Mouse (Mus musculus) intestine, embryonic 15.5 days (tissue): ENCODE results near the gene 1700069L16Rik. TPM values are rescaled to one million over a fixed set of nuclear protein-coding genes. Genes with fewer than 3 reads are reported as not detected.

Experiments used
- ATAC-seq: fragments of 200-750 bp; cut with Nextera tagmentation; 2 replicates; pipeline ENCODE4 v1.8.0; 2017; ENCODE audit warnings: moderate TSS enrichment, moderate library complexity
- H3K27ac ChIP-seq: fragments of 300-500 bp; sonication (generic); 2 replicates; pipeline ENCODE4 v1.5.1; 2015; ENCODE audit warnings: mild to moderate bottlenecking, inconsistent platforms
- H3K27me3 ChIP-seq: fragments of 300-500 bp; sonication (generic); replicated peaks from 2 replicates; pipeline ENCODE4 v1.6.1; 2015; ENCODE audit warnings: inconsistent platforms
- H3K36me3 ChIP-seq: fragments of 300-500 bp; sonication (generic); 2 replicates; pipeline ENCODE4 v1.6.1; 2015; ENCODE audit warnings: inconsistent platforms
- H3K4me1 ChIP-seq: fragments of 300-500 bp; sonication (generic); replicated peaks from 2 replicates; pipeline ENCODE4 v1.6.1; 2015; ENCODE audit warnings: inconsistent platforms
- H3K4me2 ChIP-seq: fragments of 300-500 bp; sonication (generic); replicated peaks from 2 replicates; pipeline ENCODE4 v1.6.1; 2015; ENCODE audit warnings: mild to moderate bottlenecking, inconsistent platforms
- H3K4me3 ChIP-seq: fragments of 300-500 bp; sonication (generic); replicated peaks from 2 replicates; pipeline ENCODE4 v1.5.1; 2015; ENCODE audit warnings: inconsistent platforms
- H3K9ac ChIP-seq: fragments of 300-500 bp; sonication (generic); 2 replicates; pipeline ENCODE4 v1.6.1; 2015; ENCODE audit warnings: inconsistent platforms
- H3K9me3 ChIP-seq: fragments of 300-500 bp; sonication (generic); 2 replicates; pipeline ENCODE4 v1.6.1; 2016; ENCODE audit warnings: inconsistent platforms
- WGBS: fragments of 180-500 bp; shearing (Covaris S2); methylation state at CpG from one replicate; pipeline ENCODE4 v1.1.7; 2015; 5-methylcytosine and 5-hydroxymethylcytosine counted together
- polyA plus RNA-seq: library from polyadenylated mRNA; unstranded; fragments of >200 nt; fragmentation: Nextera tagmentation; extraction: Ambion mirVana; gene quantifications from 2 replicates; pipeline ENCODE4 v1.2.1, GENCODE M21; 2015

1700069L16Rik gene
- polyA plus RNA-seq, 1 experiment from 2014 or later = not detected

- ATAC-seq = no peak
- Histone ChIP-seq H3K36me3 (peaks cover 93% of the 10 kb centered on the region), H3K4me3 (no peak overlapping the region), H3K27ac (no peak overlapping the region), H3K4me1 (no peaks in the 10 kb centered on the region), H3K4me2 (no peak overlapping the region), H3K9ac (no peak overlapping the region), H3K9me3 (no peaks in the 10 kb centered on the region), H3K27me3 (no peaks in the 10 kb centered on the region)
- 86% methylated on average over 9 of the region's 9 CpGs for WGBS
Observed at GRCm38 (mm10) chr5:113751521-113752157, 27.1 kb upstream of the 1700069L16Rik start.

- Histone ChIP-seq H3K27ac (no peak overlapping the region), H3K36me3 (peaks cover 96% of the 10 kb centered on the region), H3K4me2 (no peak overlapping the region), H3K4me3 (no peak overlapping the region), H3K9ac (no peak overlapping the region), H3K9me3 (no peaks in the 10 kb centered on the region), H3K4me1 (no peaks in the 10 kb centered on the region), H3K27me3 (no peaks in the 10 kb centered on the region)
- ATAC-seq = no peak
- WGBS = 93% methylated on average over 13 of the region's 13 CpGs
Observed at GRCm38 (mm10) chr5:113748556-113749331, 24.2 kb upstream of the 1700069L16Rik start.

GRCm38 (mm10) chr5:113747629-113748028 lies 23.1 kb upstream of the 1700069L16Rik start:
- Histone ChIP-seq H3K4me1 (no peaks in the 10 kb centered on the region), H3K9ac (no peak overlapping the region), H3K27me3 (no peaks in the 10 kb centered on the region), H3K4me2 (no peak overlapping the region), H3K36me3 (peaks cover 96% of the 10 kb centered on the region), H3K9me3 (no peaks in the 10 kb centered on the region), H3K4me3 (no peak overlapping the region), H3K27ac (no peak overlapping the region)
- 94% methylated on average over 5 of the region's 5 CpGs for WGBS
- no peak for ATAC-seq

DNA sequence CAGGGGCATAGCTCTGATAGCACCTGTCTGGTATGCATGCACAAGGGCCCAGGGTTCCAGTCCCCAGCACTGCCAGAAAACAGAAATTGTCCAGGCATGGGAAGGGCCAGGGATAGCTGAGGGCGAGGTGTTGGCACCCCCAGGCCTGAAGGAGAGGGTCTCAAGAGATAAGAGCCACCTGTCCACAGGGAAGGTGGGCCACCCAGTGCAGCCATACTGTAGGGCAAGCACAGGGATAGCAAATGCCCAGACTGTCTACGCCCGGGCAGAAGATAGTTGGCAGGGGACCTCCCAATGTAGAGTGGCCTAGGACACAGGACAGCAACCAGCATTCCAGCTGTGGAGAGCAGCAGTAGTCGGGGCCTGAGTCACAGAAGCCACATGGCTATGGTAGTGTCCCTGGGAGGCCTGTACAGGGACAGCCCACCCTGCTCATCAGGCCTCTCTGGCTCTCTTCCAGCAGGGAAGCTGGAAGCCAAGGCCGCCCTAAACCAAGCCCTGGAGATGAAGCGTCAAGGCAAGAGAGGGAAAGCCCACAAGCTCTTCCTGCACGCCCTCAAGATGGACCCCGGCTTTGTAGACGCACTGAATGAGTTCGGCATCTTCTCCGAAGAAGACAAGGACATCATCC lies 13.2 kb upstream of the 1700069L16Rik start:
- H3K4me1 ChIP-seq = peaks cover 17% of the 10 kb centered on the region
- H3K27me3 ChIP-seq = no peaks in the 10 kb centered on the region
- no peak overlapping the region for H3K9ac ChIP-seq
- H3K27ac ChIP-seq = no peak overlapping the region
- no peak overlapping the region for H3K4me2 ChIP-seq
- 87% methylated on average over 11 of the region's 11 CpGs for WGBS
- H3K36me3 ChIP-seq = peaks cover 24% of the 10 kb centered on the region
- no peak for ATAC-seq
- H3K9me3 ChIP-seq = no peaks in the 10 kb centered on the region
- no peak overlapping the region for H3K4me3 ChIP-seq

DNA sequence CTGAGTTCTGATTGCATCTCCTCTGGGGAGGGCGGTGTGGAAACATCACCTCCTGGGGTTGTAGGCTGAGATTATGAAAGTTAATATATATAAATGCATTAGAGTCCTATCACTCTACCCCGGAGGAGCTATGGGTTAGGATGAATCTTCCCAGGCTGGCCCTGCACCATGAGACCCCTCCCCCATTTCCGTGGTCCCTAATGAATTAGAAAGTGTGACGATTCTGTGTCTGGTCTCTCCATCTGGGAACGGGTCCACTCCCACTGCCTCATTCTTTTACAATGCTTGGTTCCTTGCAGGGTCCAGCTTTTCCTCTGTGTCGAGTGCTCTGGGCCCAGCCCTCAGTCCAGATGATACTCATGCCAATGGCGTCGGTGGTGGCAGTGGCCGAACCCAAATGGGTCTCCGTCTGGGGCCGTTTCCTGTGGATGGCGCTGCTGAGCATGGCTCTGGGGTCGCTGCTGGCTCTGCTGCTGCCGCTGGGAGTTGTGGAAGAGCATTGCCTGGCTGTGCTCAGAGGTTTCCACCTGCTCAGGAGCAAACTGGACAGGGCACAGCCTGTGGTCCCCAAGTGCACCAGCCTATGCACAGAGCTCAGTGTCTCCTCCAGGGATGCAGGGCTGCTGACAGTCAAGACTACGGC lies 12.1 kb upstream of the 1700069L16Rik start:
- Histone ChIP-seq H3K36me3 (peaks cover 19% of the 10 kb centered on the region), H3K9ac (peak overlapping the region; percentile 64), H3K4me1 (peaks cover 17% of the 10 kb centered on the region), H3K4me2 (peak overlapping the region; percentile 71), H3K27me3 (no peaks in the 10 kb centered on the region), H3K9me3 (no peaks in the 10 kb centered on the region), H3K27ac (0 out of 2 replicates have a peak overlapping the region, but pooled peaks have one; percentile 91), H3K4me3 (peak overlapping the region; percentile 65)
- 36% methylated on average over 15 of the region's 15 CpGs for WGBS
- ATAC-seq = no peak

DNA sequence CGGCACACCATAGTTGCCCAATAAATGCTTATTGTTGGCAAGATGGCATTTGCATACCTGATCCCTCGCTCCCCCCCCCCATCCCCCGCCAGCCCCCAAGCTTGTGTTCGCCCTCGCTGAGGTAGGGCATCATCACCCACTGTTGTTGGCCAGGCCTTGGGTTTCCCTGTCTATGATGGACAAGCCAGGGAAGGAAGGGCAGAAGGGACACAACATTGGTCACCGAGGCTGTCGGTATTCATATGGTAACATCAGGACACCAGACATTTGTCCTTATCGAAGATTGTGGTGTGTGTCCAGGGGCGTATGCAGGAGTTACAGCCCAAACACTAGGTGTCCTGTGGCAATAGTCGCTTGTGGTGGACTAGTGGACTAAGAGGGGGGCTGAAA lies 11.5 kb upstream of the 1700069L16Rik start:
- peaks cover 18% of the 10 kb centered on the region for H3K36me3 ChIP-seq
- no peaks in the 10 kb centered on the region for H3K27me3 ChIP-seq
- 5% methylated on average over 10 of the region's 10 CpGs for WGBS
- peak overlapping the region; percentile 65 for H3K4me3 ChIP-seq
- no peak; the same call in 1 of the 2 replicates for ATAC-seq
- H3K4me2 ChIP-seq = peak overlapping the region; percentile 71
- peak overlapping the region; percentile 91 for H3K27ac ChIP-seq
- H3K4me1 ChIP-seq = peaks cover 17% of the 10 kb centered on the region
- H3K9me3 ChIP-seq = no peaks in the 10 kb centered on the region
- H3K9ac ChIP-seq = peak overlapping the region; percentile 64

DNA sequence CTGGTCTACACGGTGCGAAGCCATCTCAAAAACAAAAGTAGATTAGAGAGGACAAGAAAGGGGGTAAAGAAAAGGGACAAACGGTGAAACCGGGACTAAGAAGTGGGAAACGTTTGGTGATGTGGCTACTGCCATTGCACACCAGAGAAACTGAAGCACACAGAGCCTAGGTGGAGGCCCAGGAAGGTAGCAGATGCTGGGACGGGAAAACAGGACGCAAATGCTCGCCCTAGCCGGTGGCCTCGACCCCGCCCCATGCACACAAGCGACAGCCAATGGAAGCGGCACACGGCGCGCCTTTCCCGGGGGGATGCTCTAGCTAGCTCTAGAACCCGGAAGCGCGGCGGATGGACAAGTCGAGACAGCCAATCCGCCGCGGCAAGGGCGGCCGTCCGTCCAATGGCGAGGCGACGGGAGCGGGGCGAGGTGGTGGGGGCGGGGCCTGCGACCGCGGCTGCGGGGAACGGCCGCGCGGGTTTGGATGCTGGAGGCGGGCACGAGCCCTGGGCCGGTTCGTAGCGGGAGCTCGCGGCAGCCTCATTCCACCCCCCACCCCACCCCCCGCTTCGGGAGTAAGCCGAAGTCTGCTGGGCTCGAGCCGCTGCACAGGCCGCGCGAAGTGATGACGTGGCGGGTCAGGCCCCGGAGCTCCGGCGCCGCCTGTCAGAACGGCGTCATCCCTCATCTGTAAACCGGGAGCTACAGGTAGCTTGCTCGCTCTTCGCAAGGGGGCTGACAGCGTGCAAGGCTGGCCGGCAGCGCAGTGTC lies 11.0 kb upstream of the 1700069L16Rik start, which contains the start of gene Ficd:
Ficd (plus strand) TSS at position 459 of the 768 bp plus-strand sequence.
- Histone ChIP-seq H3K36me3 (peaks cover 17% of the 10 kb centered on the region), H3K4me2 (peak within 1 kb of the TSS; percentile 71), H3K4me3 (peak within 1 kb of the TSS; percentile 65), H3K9ac (peak within 1 kb of the TSS; percentile 64), H3K27ac (peak within 1 kb of the TSS; percentile 91), H3K9me3 (no peaks in the 10 kb centered on the region), H3K27me3 (no peaks in the 10 kb centered on the region), H3K4me1 (peaks cover 17% of the 10 kb centered on the region)
- ATAC-seq = peak; percentile 98
- WGBS = under 1% methylated on average over 71 of the region's 71 CpGs

DNA sequence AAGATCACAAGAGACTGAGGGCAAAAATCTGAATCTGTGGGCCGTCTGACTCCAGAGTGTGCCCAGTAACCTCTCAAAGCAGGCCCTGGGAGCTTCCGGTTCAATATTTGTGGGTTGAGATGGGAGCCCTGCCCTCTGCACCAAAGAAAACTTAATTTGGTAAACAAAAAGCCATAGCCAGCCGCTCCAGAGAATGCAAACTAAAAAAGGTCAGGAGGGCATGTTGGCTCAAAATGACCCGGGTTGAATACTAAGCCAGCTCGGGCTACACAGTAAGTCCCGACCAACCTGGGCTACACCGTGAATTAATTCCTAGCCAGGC lies 10.4 kb upstream of the 1700069L16Rik start:
- Histone ChIP-seq H3K27me3 (0 out of 2 replicates have a peak, but pooled peaks cover 2% of the 10 kb centered on the region), H3K9me3 (no peaks in the 10 kb centered on the region), H3K4me1 (peaks cover 17% of the 10 kb centered on the region), H3K9ac (peak overlapping the region; percentile 18; the same call in 1 of the 2 replicates), H3K4me2 (peak overlapping the region; percentile 59), H3K36me3 (peaks cover 13% of the 10 kb centered on the region), H3K27ac (peak overlapping the region; percentile 65), H3K4me3 (peak overlapping the region; percentile 65)
- 20% methylated on average over 7 of the region's 7 CpGs for WGBS
- ATAC-seq = no peak

GRCm38 (mm10) chr5:113734376-113734775 lies 9.8 kb upstream of the 1700069L16Rik start:
- Histone ChIP-seq H3K9me3 (no peaks in the 10 kb centered on the region), H3K36me3 (peaks cover 9% of the 10 kb centered on the region), H3K4me3 (no peak overlapping the region), H3K27ac (no peak overlapping the region), H3K4me2 (no peak overlapping the region), H3K9ac (no peak overlapping the region), H3K27me3 (0 out of 2 replicates have a peak, but pooled peaks cover 2% of the 10 kb centered on the region), H3K4me1 (peaks cover 17% of the 10 kb centered on the region)
- no peak for ATAC-seq
- 63% methylated on average over 5 of the region's 5 CpGs for WGBS

DNA sequence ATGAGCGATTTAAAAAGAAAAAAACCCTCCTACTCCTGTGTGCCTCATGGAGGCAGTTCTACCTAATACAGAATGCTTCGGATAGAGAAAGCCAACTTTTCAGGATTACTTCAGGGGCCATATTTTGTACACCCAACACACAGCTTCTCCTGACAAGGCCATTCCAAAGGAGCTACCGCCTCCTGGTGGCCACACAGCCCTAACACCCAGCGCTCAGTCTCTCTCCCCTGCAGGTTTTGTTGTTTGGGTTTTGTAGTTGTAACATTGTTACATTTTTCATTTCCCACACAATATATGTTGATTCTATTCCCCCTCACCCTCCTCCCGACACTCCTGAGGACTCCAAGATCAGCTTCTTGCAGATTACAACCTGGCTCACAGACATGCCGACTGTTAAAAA lies 7.6 kb upstream of the 1700069L16Rik start:
- Histone ChIP-seq H3K36me3 (no peaks in the 10 kb centered on the region), H3K4me2 (no peak overlapping the region), H3K27me3 (peaks cover 2% of the 10 kb centered on the region; the same call in 1 of the 2 replicates), H3K4me3 (no peak overlapping the region), H3K4me1 (peaks cover 15% of the 10 kb centered on the region), H3K27ac (no peak overlapping the region), H3K9ac (no peak overlapping the region), H3K9me3 (no peaks in the 10 kb centered on the region)
- ATAC-seq = no peak
- WGBS = 25% methylated on average over 6 of the region's 6 CpGs

DNA sequence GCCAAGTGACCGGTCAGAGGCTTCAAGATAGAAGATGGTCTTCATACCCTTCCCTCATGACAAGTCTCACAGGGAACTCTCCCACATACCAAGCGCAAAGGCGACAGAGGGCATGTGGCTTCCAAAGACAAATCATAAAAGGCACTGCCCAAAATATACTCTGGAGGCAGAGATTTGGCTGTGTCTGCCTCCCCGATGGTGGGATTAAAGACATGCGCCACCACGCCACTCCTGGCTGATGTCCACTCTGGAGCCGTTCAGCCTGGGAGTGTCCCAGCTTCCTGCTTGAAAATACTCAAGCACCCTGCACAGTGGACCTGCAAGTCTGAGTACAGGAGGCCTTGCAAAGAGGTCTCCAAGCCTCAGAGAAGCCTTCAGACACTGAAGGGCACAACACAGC lies 6.6 kb upstream of the 1700069L16Rik start:
- Histone ChIP-seq H3K4me1 (peaks cover 7% of the 10 kb centered on the region; the same call in 1 of the 2 replicates), H3K9ac (no peak overlapping the region), H3K4me3 (no peak overlapping the region), H3K36me3 (no peaks in the 10 kb centered on the region), H3K9me3 (no peaks in the 10 kb centered on the region), H3K27ac (no peak overlapping the region), H3K4me2 (no peak overlapping the region), H3K27me3 (peaks cover 2% of the 10 kb centered on the region; the same call in 1 of the 2 replicates)
- 89% methylated on average over 7 of the region's 7 CpGs for WGBS
- ATAC-seq = no peak
